Mouse (Mus musculus) midbrain, postnatal 0 days (tissue): ENCODE data around the gene Psmg1. TPM values are rescaled to one million over a fixed set of nuclear protein-coding genes. Genes with fewer than 3 reads are reported as not detected.
"Not testable (repeated sequence)": the region's sequence is repeated elsewhere in the genome, so short reads cannot be mapped to it uniquely, and the experiment has no call there.

Experiments used
- ATAC-seq: fragments of 200-750 bp; cut with Nextera tagmentation; 2 replicates; pipeline ENCODE4 v1.8.0; 2017; ENCODE audit warnings: moderate number of reproducible peaks, mild to moderate bottlenecking, moderate TSS enrichment, moderate library complexity; ENCODE audit not compliant: low FRiP score
- DNase-seq: peaks from one replicate; pipeline ENCODE4 v3.0.0-alpha.2; 2015; ENCODE audit warnings: low spot score
- H3K27ac ChIP-seq: fragments of 300-500 bp; sonication (generic); 2 replicates; pipeline ENCODE4 v1.5.1; 2014; ENCODE audit warnings: low read depth, mild to moderate bottlenecking, low read length, mixed read lengths
- H3K27me3 ChIP-seq: fragments of 300-500 bp; sonication (generic); 2 replicates; pipeline ENCODE4 v1.6.1; 2014; ENCODE audit warnings: low read length, control low read depth, mixed read lengths; ENCODE audit not compliant: insufficient read depth
- H3K36me3 ChIP-seq: fragments of 300-500 bp; sonication (generic); 2 replicates; pipeline ENCODE4 v1.6.1; 2014; ENCODE audit warnings: low read length, control low read depth, mixed read lengths; ENCODE audit not compliant: insufficient read depth
- H3K4me1 ChIP-seq: fragments of 300-500 bp; sonication (generic); 2 replicates; pipeline ENCODE4 v1.6.1; 2014; ENCODE audit warnings: mild to moderate bottlenecking, control low read depth, antibody characterized with exemption, low read length, mixed read lengths; ENCODE audit not compliant: insufficient read depth
- H3K4me2 ChIP-seq: fragments of 300-500 bp; sonication (generic); 2 replicates; pipeline ENCODE4 v1.6.1; 2014; ENCODE audit warnings: low read depth, mild to moderate bottlenecking, low read length, mixed read lengths; ENCODE audit not compliant: poor library complexity, severe bottlenecking
- H3K4me3 ChIP-seq: fragments of 300-500 bp; sonication (generic); 2 replicates; pipeline ENCODE4 v1.5.1; 2014; ENCODE audit warnings: low read depth, mild to moderate bottlenecking, low read length, moderate library complexity
- H3K9ac ChIP-seq: fragments of 300-500 bp; sonication (generic); replicated peaks from 2 replicates; pipeline ENCODE4 v1.6.1; 2014; ENCODE audit warnings: mild to moderate bottlenecking, low read length, moderate library complexity, mixed read lengths; ENCODE audit not compliant: poor library complexity, severe bottlenecking
- H3K9me3 ChIP-seq: fragments of 300-500 bp; sonication (generic); 2 replicates; pipeline ENCODE4 v1.6.1; 2016; ENCODE audit warnings: low read length, control low read depth
- CTCF ChIP-seq: IDR thresholded peaks from 2 replicates; pipeline ENCODE4 v1.5.1; 2016; ENCODE audit warnings: antibody characterized with exemption, mild to moderate bottlenecking
- WGBS: fragments of 180-500 bp; shearing (Covaris S2); extraction: QIAGEN DNeasy Blood & Tissue Kit; methylation state at CpG from one replicate; pipeline ENCODE4 v1.1.7; 2014; 5-methylcytosine and 5-hydroxymethylcytosine counted together
- polyA plus RNA-seq: library from polyadenylated mRNA; unstranded; fragments of >200 nt; fragmentation: Nextera tagmentation; extraction: Ambion mirVana; gene quantifications from 2 replicates; pipeline ENCODE4 v1.2.1, GENCODE M21; 2015
- total RNA-seq: library from RNA; depleted of rRNA; stranded (reverse); fragments of >200 nt; gene quantifications from 2 replicates; pipeline ENCODE4 v1.2.3, GENCODE M21; 2014

Gene Psmg1
- total and polyA plus RNA-seq, 2 experiments from 2014 or later = 27.3 to 50.9 TPM

GRCm38 (mm10) chr16:96025244-96025643 is 34.5 kb upstream of the Psmg1 start:
- 85% methylated on average over 3 of the region's 3 CpGs for WGBS
- no peak overlapping the region for H3K4me2 ChIP-seq
- ATAC-seq = no peak
- no peaks in the 10 kb centered on the region for H3K4me1 ChIP-seq
- peaks cover 65% of the 10 kb centered on the region for H3K36me3 ChIP-seq
- H3K9me3 ChIP-seq = no peaks in the 10 kb centered on the region
- H3K9ac ChIP-seq = no peak overlapping the region
- DNase-seq = peak; percentile 13
- no peak overlapping the region for H3K27ac ChIP-seq
- H3K4me3 ChIP-seq = no peak overlapping the region
- no peaks in the 10 kb centered on the region for H3K27me3 ChIP-seq
- TF ChIP-seq CTCF = peak; percentile 59

DNA sequence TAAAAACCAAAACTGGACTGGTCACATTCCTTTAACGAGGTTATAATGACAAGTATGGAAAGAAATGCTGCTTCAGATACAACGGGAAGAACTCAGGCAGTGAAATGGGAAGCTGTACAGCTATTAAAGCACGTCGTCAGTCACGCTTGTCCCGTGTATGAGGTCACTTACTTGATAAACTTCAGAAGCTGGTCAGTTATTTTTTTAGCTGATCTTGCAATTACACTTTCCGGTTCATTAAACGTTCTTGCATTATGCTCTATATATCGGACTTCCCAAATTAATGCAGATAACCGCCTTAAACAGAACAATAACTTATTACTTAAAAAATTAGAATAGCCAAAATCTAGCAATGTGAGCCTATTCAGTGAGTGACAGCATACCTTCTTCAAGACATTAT is 30.3 kb upstream of the Psmg1 start:
- Histone ChIP-seq H3K4me2 (no peak overlapping the region), H3K4me3 (no peak overlapping the region), H3K27ac (no peak overlapping the region), H3K9ac (no peak overlapping the region), H3K27me3 (no peaks in the 10 kb centered on the region), H3K9me3 (no peaks in the 10 kb centered on the region), H3K4me1 (no peaks in the 10 kb centered on the region), H3K36me3 (peaks cover 73% of the 10 kb centered on the region)
- 93% methylated on average over 10 of the region's 10 CpGs for WGBS
- no peak for TF ChIP-seq CTCF
- ATAC-seq (no peak), DNase-seq (no peak)

GRCm38 (mm10) chr16:96009124-96009523 is 18.4 kb upstream of the Psmg1 start:
- not testable (repeated sequence) for H3K36me3 ChIP-seq, DNase-seq, H3K9ac ChIP-seq, H3K4me1 ChIP-seq, H3K9me3 ChIP-seq, H3K27me3 ChIP-seq, H3K4me3 ChIP-seq, H3K27ac ChIP-seq, ATAC-seq, H3K4me2 ChIP-seq
- no CpG with 5 or more reads among the region's 10 CpGs for WGBS

- not testable (repeated sequence) for H3K27me3 ChIP-seq, H3K4me2 ChIP-seq, H3K4me3 ChIP-seq, H3K4me1 ChIP-seq, H3K9me3 ChIP-seq, ATAC-seq, H3K9ac ChIP-seq, DNase-seq, H3K27ac ChIP-seq
- WGBS = no CpG with 5 or more reads among the region's 10 CpGs
- H3K36me3 ChIP-seq = peaks cover 33% of the 10 kb centered on the region
These were observed 13.5 kb upstream of the Psmg1 start for GRCm38 (mm10) chr16:96004278-96004677.

GRCm38 (mm10) chr16:95999291-95999690 is 8.5 kb upstream of the Psmg1 start:
- TF ChIP-seq CTCF = no peak
- WGBS = 88% methylated on average over 5 of the region's 5 CpGs
- H3K27ac ChIP-seq = no peak overlapping the region
- no peak for DNase-seq
- H3K36me3 ChIP-seq = peaks cover 54% of the 10 kb centered on the region
- H3K9ac ChIP-seq = no peak overlapping the region
- no peaks in the 10 kb centered on the region for H3K9me3 ChIP-seq
- no peaks in the 10 kb centered on the region for H3K4me1 ChIP-seq
- ATAC-seq = no peak
- no peak overlapping the region for H3K4me3 ChIP-seq
- no peak overlapping the region for H3K4me2 ChIP-seq
- no peaks in the 10 kb centered on the region for H3K27me3 ChIP-seq

GRCm38 (mm10) chr16:95996156-95996555 is 5.4 kb upstream of the Psmg1 start:
- H3K4me1 ChIP-seq = no peaks in the 10 kb centered on the region
- no peak overlapping the region for H3K9ac ChIP-seq
- WGBS = 91% methylated on average over 7 of the region's 7 CpGs
- no peaks in the 10 kb centered on the region for H3K9me3 ChIP-seq
- H3K4me3 ChIP-seq = no peak overlapping the region
- no peak for DNase-seq
- no peak overlapping the region for H3K4me2 ChIP-seq
- no peak for ATAC-seq
- H3K27me3 ChIP-seq = no peaks in the 10 kb centered on the region
- no peak for TF ChIP-seq CTCF
- no peak overlapping the region for H3K27ac ChIP-seq
- peaks cover 40% of the 10 kb centered on the region for H3K36me3 ChIP-seq

DNA sequence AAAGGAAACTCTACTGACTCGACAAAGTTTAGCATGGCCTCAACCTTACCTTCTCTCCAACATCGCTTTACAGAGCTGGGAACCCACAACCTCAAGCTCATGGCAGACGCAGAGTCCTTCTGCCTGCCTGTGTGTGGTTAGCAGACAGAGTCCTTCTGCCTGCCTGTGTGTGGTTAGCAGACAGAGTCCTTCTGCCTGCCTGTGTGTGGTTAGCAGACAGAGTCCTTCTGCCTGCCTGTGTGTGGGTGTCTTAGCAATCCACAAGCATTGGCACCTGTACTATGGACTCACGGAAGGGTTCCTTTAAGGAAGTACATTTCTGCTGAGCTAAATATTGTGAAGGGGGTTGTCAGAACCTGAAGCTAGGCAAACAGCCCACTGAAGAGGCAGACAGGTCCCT is 3.8 kb upstream of the Psmg1 start:
- not testable (repeated sequence) for H3K4me2 ChIP-seq, H3K27me3 ChIP-seq, H3K4me3 ChIP-seq, ATAC-seq, H3K9me3 ChIP-seq, H3K27ac ChIP-seq, H3K9ac ChIP-seq, DNase-seq, H3K4me1 ChIP-seq
- peaks cover 30% of the 10 kb centered on the region for H3K36me3 ChIP-seq
- 94% methylated on average over 4 of the region's 4 CpGs for WGBS
